Mouse (Mus musculus) heart, embryonic 15.5 days (tissue): ENCODE measurements around the gene Csf2rb. TPM values are rescaled to one million over a fixed set of nuclear protein-coding genes. Genes with fewer than 3 reads are reported as not detected.
"Not testable (repeated sequence)": the region's sequence is repeated elsewhere in the genome, so short reads cannot be mapped to it uniquely, and the experiment has no call there.

Experiments used
- ATAC-seq: fragments of 200-750 bp; cut with Nextera tagmentation; replicated peaks from 2 replicates; pipeline ENCODE4 v1.8.0; 2017; ENCODE audit warnings: low read depth, moderate TSS enrichment; ENCODE audit not compliant: insufficient number of reproducible peaks, insufficient read depth, low FRiP score
- H3K27ac ChIP-seq: fragments of 300-500 bp; sonication (generic); 2 replicates; pipeline ENCODE4 v1.5.1; 2015; ENCODE audit warnings: mild to moderate bottlenecking, inconsistent platforms
- H3K27me3 ChIP-seq: fragments of 300-500 bp; sonication (generic); 2 replicates; pipeline ENCODE4 v1.6.1; 2015; ENCODE audit warnings: inconsistent platforms
- H3K36me3 ChIP-seq: fragments of 300-500 bp; sonication (generic); 2 replicates; pipeline ENCODE4 v1.6.1; 2015; ENCODE audit warnings: mild to moderate bottlenecking, inconsistent platforms
- H3K4me1 ChIP-seq: fragments of 300-500 bp; sonication (generic); replicated peaks from 2 replicates; pipeline ENCODE4 v1.6.1; 2015; ENCODE audit warnings: inconsistent platforms
- H3K4me2 ChIP-seq: fragments of 300-500 bp; sonication (generic); 2 replicates; pipeline ENCODE4 v1.6.1; 2015; ENCODE audit warnings: inconsistent platforms, mild to moderate bottlenecking, moderate library complexity
- H3K4me3 ChIP-seq: fragments of 300-500 bp; sonication (generic); 2 replicates; pipeline ENCODE4 v1.5.1; 2015; ENCODE audit warnings: mild to moderate bottlenecking, inconsistent platforms
- H3K9ac ChIP-seq: fragments of 300-500 bp; sonication (generic); 2 replicates; pipeline ENCODE4 v1.6.1; 2015; ENCODE audit warnings: mild to moderate bottlenecking, inconsistent platforms
- H3K9me3 ChIP-seq: fragments of 300-500 bp; sonication (generic); replicated peaks from 2 replicates; pipeline ENCODE4 v1.6.1; 2016; ENCODE audit warnings: inconsistent platforms
- WGBS: fragments of 180-500 bp; shearing (Covaris S2); methylation state at CpG from one replicate; pipeline ENCODE4 v1.1.7; 2015; ENCODE audit warnings: mixed read lengths; 5-methylcytosine and 5-hydroxymethylcytosine counted together
- polyA plus RNA-seq: library from polyadenylated mRNA; unstranded; fragments of >200 nt; fragmentation: Nextera tagmentation; extraction: Ambion mirVana; gene quantifications from 2 replicates; pipeline ENCODE4 v1.2.1, GENCODE M21; 2015

Gene Csf2rb
- polyA plus RNA-seq = 1.2 and 3.0 TPM in 2 replicates

- ATAC-seq = no peak
- no peak within 1 kb of the TSS for H3K4me3 ChIP-seq
- WGBS = 57% methylated on average over 11 of the region's 11 CpGs
Observed at GRCm38 (mm10) chr15:78325671-78326339, at the start of gene Csf2rb. TSS of gene Csf2rb (plus strand) at chr15:78325752.

GRCm38 (mm10) chr15:78278308-78278707 lies 47.2 kb upstream of the Csf2rb start:
- 62% methylated on average over 2 of the region's 2 CpGs for WGBS
- H3K4me2 ChIP-seq = no peak overlapping the region
- H3K27me3 ChIP-seq = no peaks in the 10 kb centered on the region
- H3K4me1 ChIP-seq = no peaks in the 10 kb centered on the region
- no peak overlapping the region for H3K9ac ChIP-seq
- H3K4me3 ChIP-seq = no peak overlapping the region
- no peak overlapping the region for H3K27ac ChIP-seq
- no peak for ATAC-seq
- H3K36me3 ChIP-seq = no peaks in the 10 kb centered on the region
- H3K9me3 ChIP-seq = no peaks in the 10 kb centered on the region

More at GRCm38 (mm10) chr15:78325671-78326339, at the start of gene Csf2rb:
- H3K9me3 ChIP-seq = no peaks in the 10 kb centered on the region
- H3K27me3 ChIP-seq = no peaks in the 10 kb centered on the region
- H3K4me1 ChIP-seq = no peaks in the 10 kb centered on the region
- H3K4me2 ChIP-seq = no peak within 1 kb of the TSS
- H3K36me3 ChIP-seq = no peaks in the 10 kb centered on the region
- H3K27ac ChIP-seq = no peak within 1 kb of the TSS
- no peak within 1 kb of the TSS for H3K9ac ChIP-seq

GRCm38 (mm10) chr15:78287941-78288340 lies 37.6 kb upstream of the Csf2rb start:
- WGBS = 82% methylated on average over 5 of the region's 5 CpGs
- ATAC-seq = no peak

GRCm38 (mm10) chr15:78289775-78290174 lies 35.8 kb upstream of the Csf2rb start:
- H3K27me3 ChIP-seq, H3K9ac ChIP-seq, H3K36me3 ChIP-seq, H3K4me2 ChIP-seq, H3K27ac ChIP-seq, H3K9me3 ChIP-seq, ATAC-seq, H3K4me1 ChIP-seq, H3K4me3 ChIP-seq: not testable (repeated sequence)
- 48% methylated on average over 5 of the region's 5 CpGs for WGBS

More at GRCm38 (mm10) chr15:78287941-78288340, 37.6 kb upstream of the Csf2rb start:
- Histone ChIP-seq H3K36me3 (no peaks in the 10 kb centered on the region), H3K4me1 (peaks cover 3% of the 10 kb centered on the region; the same call in 1 of the 2 replicates), H3K9ac (no peak overlapping the region), H3K27ac (no peak overlapping the region), H3K9me3 (no peaks in the 10 kb centered on the region), H3K4me2 (no peak overlapping the region), H3K27me3 (no peaks in the 10 kb centered on the region), H3K4me3 (no peak overlapping the region)

- WGBS = 11% methylated on average over 2 of the region's 2 CpGs
- ATAC-seq = 0 out of 2 replicates have a peak, but pooled peaks have one; percentile 47
- not testable (repeated sequence) for H3K4me2 ChIP-seq, H3K4me3 ChIP-seq, H3K36me3 ChIP-seq, H3K9me3 ChIP-seq, H3K9ac ChIP-seq, H3K27ac ChIP-seq, H3K4me1 ChIP-seq, H3K27me3 ChIP-seq
Observed at GRCm38 (mm10) chr15:78293228-78293627, 32.3 kb upstream of the Csf2rb start.

- WGBS = 79% methylated on average over 4 of the region's 4 CpGs
- no peak for ATAC-seq
- H3K27ac ChIP-seq = no peak overlapping the region
Observed at GRCm38 (mm10) chr15:78293716-78294115, 31.8 kb upstream of the Csf2rb start.

GRCm38 (mm10) chr15:78298558-78298957 lies 27.0 kb upstream of the Csf2rb start:
- Histone ChIP-seq H3K9me3 (no peaks in the 10 kb centered on the region), H3K36me3 (no peaks in the 10 kb centered on the region), H3K4me3 (no peak overlapping the region), H3K27ac (no peak overlapping the region), H3K4me1 (no peaks in the 10 kb centered on the region), H3K4me2 (no peak overlapping the region), H3K9ac (no peak overlapping the region), H3K27me3 (no peaks in the 10 kb centered on the region)
- WGBS = 78% methylated on average over 1 of the region's 1 CpGs
- no peak for ATAC-seq

More at GRCm38 (mm10) chr15:78293716-78294115, 31.8 kb upstream of the Csf2rb start:
- Histone ChIP-seq H3K36me3 (no peaks in the 10 kb centered on the region), H3K4me2 (no peak overlapping the region), H3K9ac (no peak overlapping the region), H3K27me3 (no peaks in the 10 kb centered on the region), H3K4me3 (no peak overlapping the region), H3K9me3 (no peaks in the 10 kb centered on the region), H3K4me1 (peaks cover 4% of the 10 kb centered on the region; the same call in 1 of the 2 replicates)

- no peak overlapping the region for H3K9ac ChIP-seq
- H3K9me3 ChIP-seq = no peaks in the 10 kb centered on the region
- H3K4me1 ChIP-seq = no peaks in the 10 kb centered on the region
- WGBS = 77% methylated on average over 3 of the region's 3 CpGs
- no peak overlapping the region for H3K4me3 ChIP-seq
- no peaks in the 10 kb centered on the region for H3K27me3 ChIP-seq
- no peaks in the 10 kb centered on the region for H3K36me3 ChIP-seq
- no peak overlapping the region for H3K27ac ChIP-seq
- ATAC-seq = no peak
- no peak overlapping the region for H3K4me2 ChIP-seq
Observed at GRCm38 (mm10) chr15:78299641-78300040, 25.9 kb upstream of the Csf2rb start.

GRCm38 (mm10) chr15:78300773-78301172 lies 24.8 kb upstream of the Csf2rb start:
- ATAC-seq = no peak
- Histone ChIP-seq H3K9ac (no peak overlapping the region), H3K4me1 (no peaks in the 10 kb centered on the region), H3K36me3 (no peaks in the 10 kb centered on the region), H3K27ac (no peak overlapping the region), H3K27me3 (no peaks in the 10 kb centered on the region), H3K4me3 (no peak overlapping the region), H3K4me2 (no peak overlapping the region), H3K9me3 (no peaks in the 10 kb centered on the region)

- Histone ChIP-seq H3K4me2 (no peak overlapping the region), H3K9ac (no peak overlapping the region), H3K27me3 (no peaks in the 10 kb centered on the region), H3K36me3 (no peaks in the 10 kb centered on the region), H3K4me3 (no peak overlapping the region), H3K9me3 (no peaks in the 10 kb centered on the region), H3K27ac (no peak overlapping the region), H3K4me1 (no peaks in the 10 kb centered on the region)
- ATAC-seq = no peak
- WGBS = 88% methylated on average over 4 of the region's 4 CpGs
Observed at GRCm38 (mm10) chr15:78302718-78303117, 22.8 kb upstream of the Csf2rb start.

GRCm38 (mm10) chr15:78303665-78304233 lies 21.8 kb upstream of the Csf2rb start:
- 87% methylated on average over 6 of the region's 6 CpGs for WGBS
- Histone ChIP-seq H3K4me1 (no peaks in the 10 kb centered on the region), H3K36me3 (no peaks in the 10 kb centered on the region), H3K27me3 (no peaks in the 10 kb centered on the region), H3K27ac (no peak overlapping the region), H3K9me3 (no peaks in the 10 kb centered on the region), H3K4me3 (no peak overlapping the region), H3K4me2 (no peak overlapping the region), H3K9ac (no peak overlapping the region)
- ATAC-seq = no peak
